Mouse (Mus musculus) E14TG2a.4 (cell line): ENCODE data around the gene Pdzd4.

ENCODE experiments used
- CTCF ChIP-seq: conservative IDR thresholded peaks from 2 replicates; pipeline ENCODE4 v1.5.1; 2014; ENCODE audit warnings: low read length
- NANOG ChIP-seq: IDR thresholded peaks from 2 replicates; pipeline ENCODE4 v1.6.1; 2014; ENCODE audit warnings: borderline replicate concordance, low read length, mixed read lengths
- POU5F1 ChIP-seq: IDR thresholded peaks from 2 replicates; pipeline ENCODE4 v1.6.1; 2014; ENCODE audit warnings: low read length, borderline replicate concordance

GRCm38 (mm10) chrX:73788501-73788900 lies 36.3 kb downstream of the Pdzd4 start:
- TF ChIP-seq CTCF (no peak), POU5F1 (no peak), NANOG (no peak)
